Mouse (Mus musculus) heart, adult 11 months (tissue): ENCODE measurements at regions not wholly inside any gene's neighbourhood (a gene's known extent, or its start where the extent isn't known, plus 50 kb on each side); places are given as distances from the start of the nearest gene placed in this dataset.
"Not testable (repeated sequence)": the region's sequence is repeated elsewhere in the genome, so short reads cannot be mapped to it uniquely, and the experiment has no call there.

Source experiments
- DNase-seq: peaks from one replicate; pipeline ENCODE4 v3.0.0; 2022

DNA sequence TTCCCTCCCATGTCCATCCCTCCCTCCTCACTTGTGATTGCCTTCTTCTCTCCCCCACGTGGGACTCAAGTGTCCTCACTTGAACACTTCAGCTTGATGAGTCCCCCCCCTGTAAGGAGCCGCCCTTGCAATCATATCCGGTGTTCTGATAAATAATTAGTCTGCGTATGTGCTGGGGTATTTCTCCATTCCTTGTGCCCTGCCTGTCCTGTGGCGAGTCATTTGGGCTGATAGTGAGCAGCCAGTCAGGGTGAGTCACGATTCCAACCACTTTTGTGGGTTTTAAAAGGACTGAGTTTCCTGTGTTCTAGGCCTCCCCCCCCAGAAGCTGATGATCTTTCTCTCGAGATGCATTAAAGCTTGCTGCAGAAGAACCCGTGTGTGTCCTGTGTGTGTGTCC is 820.9 kb downstream of the Kcnt2 start:
- peak; percentile 75 for DNase-seq

DNA sequence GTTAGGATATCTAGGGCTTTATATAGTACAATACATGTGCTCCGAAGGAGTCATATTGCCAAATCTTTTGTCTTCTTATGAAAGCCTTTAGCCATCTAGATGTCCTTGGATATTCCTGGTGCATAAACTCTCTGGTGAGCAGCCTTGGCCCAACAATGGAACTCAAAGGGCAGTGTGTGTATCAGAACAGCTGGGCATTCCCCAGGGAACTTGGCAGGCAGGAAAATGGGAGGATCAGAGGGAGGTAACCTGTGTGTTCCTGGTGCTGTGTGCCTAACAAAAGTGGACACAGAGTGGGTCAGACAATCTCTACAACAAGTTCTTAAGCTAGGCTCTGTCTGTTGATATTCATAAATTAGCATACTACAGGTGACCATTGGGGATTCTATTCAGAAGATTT is 851.6 kb downstream of the Kcnt2 start:
- DNase-seq, result peak; percentile 84

DNA sequence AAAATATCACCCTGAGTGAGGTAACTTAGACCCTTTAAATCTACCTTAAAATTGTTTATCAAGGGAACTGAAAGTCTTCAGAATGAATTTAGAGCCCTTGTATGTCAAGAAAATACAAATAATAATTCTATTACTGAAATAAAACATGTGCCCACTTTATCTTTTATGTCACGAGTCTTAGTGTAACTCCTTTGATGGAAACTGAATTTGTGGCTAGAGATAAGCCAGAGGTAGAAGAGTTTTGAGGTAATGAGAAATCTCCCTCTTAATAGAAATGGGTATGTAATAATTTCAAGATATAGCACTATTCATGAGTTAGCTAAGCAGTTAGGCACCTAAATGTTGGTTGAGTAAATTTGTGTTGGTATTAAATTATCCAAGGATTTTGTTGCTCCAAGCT is 856.6 kb downstream of the Kcnt2 start:
- DNase-seq, result no peak

DNA sequence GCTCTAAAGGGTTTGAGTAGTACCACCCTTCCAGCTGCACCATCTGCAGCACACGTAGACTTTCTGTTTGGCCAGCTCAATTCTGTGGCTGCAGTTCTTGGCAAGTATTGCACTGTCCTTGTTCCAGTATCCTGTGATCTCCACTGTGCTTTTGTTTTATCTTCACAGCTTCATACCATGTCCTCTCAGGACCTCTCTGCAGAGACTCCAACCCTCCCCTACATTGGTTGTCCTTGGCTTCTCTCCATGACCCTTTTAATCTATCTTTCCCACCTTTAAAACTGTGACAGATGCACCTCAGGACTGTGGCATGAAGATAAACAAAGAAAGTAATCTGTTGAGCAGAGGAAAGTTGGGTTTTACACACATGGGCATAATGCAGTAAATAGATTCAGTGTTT is 858.1 kb downstream of the Kcnt2 start:
- DNase-seq, result peak; percentile 92

DNA sequence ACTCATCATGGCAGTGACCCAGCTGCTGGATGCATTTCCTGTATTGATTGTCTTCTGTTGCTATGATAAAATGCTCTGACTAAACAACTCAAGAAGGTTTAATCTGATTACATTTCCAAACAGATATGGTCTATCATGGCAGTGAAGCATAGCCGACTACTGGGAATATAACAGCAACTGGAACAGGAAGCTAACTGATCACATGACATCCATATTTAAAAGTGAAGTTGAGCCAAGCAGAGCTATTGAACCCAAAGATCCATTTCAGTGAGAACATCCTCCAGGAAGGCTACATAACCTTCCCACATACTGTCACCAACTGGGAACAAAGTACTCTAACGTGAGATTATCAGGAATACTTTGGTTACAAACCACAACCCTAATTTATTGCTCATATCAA is 858.7 kb downstream of the Kcnt2 start:
- no peak for DNase-seq

DNA sequence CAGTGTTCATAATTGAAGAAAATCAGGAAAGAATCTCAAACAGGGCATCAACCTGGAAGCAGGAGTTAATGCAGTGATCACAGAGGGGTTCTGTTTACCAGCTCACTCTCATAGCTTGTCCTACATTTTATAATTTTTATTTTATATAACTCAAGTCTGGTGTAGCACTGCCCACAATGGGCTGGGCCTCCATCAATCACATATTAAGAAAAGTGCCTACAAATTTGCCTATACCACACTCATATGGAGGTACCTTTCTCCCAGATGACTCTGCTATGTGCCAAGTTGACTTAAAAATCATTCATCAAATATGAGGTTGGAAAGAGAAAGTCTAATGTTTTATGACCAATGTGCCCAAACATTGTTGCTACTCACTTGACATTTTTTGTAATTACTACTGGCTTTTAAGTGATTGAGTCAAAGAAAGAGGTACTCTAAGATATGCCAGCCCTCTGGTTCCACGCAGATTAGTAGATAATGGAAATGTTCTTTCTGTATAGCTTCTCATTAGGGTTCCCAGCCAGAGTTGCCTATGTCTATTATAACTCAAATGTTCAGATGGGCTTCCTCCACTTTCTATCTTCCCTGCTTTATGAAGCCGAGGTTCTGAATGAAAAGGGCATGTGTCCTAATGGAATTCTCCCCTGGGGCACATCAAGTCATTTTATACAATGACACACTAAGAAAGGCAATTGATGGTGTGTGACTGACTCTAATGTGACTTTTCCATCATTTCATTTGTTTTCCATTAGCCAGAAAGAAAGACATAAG is 891.0 kb downstream of the Kcnt2 start:
- no peak for DNase-seq

DNA sequence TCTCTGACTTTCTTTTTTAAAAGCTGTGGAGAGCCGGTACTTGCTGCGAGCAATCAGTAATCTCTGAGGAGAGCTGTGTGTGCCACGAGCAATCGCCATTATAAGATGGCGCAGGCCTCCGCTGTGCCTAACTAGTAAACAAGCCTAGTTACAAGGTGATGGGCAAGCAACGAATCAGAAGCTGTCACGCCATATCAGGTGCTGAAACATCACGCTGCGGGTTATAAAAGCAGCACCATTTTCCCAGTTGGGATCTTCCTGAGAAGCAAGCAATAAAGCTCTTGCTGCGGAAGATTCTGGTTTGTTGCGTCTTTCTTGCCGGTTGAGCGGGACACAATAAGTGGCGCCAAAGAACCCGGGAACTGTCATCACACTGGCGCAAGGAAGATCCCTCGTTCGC is 894.2 kb downstream of the Kcnt2 start:
- not testable (repeated sequence) for DNase-seq

DNA sequence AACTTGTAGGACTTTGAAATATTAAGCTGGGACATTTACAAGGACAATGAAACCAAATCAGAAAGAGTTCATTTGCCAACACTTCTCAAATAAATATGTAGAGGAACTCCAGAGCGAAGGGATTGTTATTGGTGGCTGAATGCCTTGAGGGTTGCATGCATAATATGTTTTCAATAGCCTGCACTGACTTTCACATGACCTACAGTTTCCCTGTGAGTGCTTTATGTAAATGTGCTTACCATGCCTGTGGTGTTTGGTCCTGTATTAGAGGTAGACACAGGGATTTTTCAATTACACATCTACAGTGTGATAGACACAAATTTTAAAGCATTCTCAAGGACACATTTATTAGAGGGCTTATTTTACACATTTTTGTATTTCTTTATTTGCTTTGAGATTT is 899.8 kb downstream of the Kcnt2 start:
- DNase-seq, result no peak

DNA sequence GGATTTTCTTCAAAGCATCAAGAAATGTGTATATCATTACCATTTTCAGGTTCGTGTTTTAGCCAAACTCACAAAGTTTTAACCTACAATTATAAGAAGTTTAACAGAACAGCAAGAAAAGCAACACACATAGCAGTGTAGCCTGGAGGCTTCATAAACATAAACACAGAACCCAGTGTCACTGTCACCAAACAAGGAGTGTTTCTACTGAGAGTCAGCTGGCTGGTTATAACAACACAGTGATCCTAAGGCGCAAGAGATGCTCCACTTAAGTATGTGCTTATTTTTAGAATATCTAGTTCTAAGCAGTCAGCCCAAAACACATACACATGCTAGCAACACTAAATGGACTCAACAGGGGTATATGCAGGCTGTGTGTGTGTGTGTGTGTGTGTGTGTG is 903.9 kb downstream of the Kcnt2 start:
- DNase-seq, result no peak

DNA sequence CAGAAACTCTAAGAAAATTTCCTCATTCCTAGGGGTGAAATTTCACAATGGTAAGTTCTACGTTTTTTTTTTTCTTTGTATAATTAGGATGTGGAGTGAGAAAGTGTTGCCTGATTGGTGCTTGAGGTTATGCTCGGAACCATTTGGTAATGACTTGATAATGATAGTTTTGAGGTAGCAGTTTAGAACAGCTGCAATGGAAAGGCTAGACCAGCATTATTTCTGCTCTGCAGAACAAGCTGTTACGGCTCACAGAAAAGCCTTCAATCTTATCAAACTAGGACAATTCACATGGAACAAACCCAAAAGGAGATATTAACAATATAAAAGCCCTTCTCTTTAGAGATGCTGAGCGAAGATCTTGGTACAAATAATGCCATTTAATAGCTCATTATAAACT is 908.6 kb downstream of the Kcnt2 start:
- DNase-seq, result no peak

DNA sequence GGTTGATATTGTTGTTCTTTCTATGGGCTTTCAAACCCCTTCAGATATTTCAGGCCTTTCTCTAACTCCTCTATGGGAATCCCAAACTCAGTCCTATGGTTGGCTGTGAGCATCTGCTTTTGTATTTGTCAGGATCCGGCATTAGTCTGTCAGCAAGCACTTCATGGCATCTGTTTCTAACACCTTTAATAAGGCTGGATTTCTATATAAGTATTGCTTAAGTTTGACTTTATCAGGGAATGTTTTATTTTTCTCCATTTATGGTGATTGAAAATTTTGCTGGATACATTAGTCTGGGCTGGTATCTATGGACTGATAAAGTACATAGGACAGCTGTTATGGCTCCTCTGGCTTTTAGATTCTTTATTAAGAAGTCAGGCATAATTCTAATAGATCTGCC is 915.8 kb downstream of the Kcnt2 start:
- no peak for DNase-seq
